Mouse (Mus musculus): ENCODE results near the gene Cd52. TPM values are rescaled to one million over a fixed set of nuclear protein-coding genes. Genes with fewer than 3 reads are reported as not detected.
"Not testable (repeated sequence)": the region's sequence is repeated elsewhere in the genome, so short reads cannot be mapped to it uniquely, and the experiment has no call there.

Gene Cd52
- 7.6 and 7.7 TPM in 2 replicates for polyA plus RNA-seq (2015; fragmentation: Nextera tagmentation; extraction: Ambion mirVana)

DNA sequence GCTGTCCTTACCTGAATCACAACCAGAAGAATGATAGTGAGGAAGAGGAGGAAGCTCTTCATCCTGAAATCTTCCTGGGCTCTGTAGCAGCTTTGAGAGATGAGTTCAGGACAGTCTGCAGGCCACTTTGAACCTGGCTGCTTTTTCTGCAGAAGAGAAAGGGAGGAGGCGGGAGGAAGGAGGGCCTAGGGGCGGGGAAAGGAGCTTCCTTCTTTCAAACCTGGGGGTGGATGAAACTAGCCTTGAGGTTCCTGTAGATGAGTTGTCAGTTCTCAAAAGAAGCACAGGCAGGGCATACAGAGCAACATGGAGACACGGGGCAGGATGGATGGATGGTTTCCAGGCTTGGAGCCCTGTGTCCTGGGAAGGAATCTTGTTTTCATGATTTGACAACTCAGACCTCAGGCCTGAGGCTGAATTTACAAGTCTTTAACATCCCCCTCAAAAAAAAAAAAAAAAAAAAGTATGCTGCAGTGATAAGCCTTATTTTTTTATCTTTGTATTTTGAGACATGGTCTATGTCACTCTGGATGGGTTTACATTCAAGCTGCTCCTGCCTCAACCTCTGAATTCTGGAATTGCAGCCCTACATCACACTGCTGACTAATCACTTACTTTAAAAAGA lies at the start of gene Cd52:
Gene Cd52, minus strand, starts transcription at position 160 of the 625 bp plus-strand sequence.
- H3K4me1 ChIP-seq: no peaks in the 10 kb centered on the region; the same call in 1 of the 2 replicates
- no peak within 1 kb of the TSS for H3K27ac ChIP-seq (replicated peaks)
- H3K4me2 ChIP-seq: no peak within 1 kb of the TSS
- no peaks in the 10 kb centered on the region for H3K9me3 ChIP-seq
- WGBS: 56% methylated on average over 3 of the region's 3 CpGs
- H3K27me3 ChIP-seq (replicated peaks): no peaks in the 10 kb centered on the region
- H3K9ac ChIP-seq: no peak within 1 kb of the TSS
- no peaks in the 10 kb centered on the region for H3K36me3 ChIP-seq
- no peak for ATAC-seq (ENCODE audit: extremely low read depth, insufficient number of reproducible peaks, low FRiP score, low TSS enrichment)
- no peak within 1 kb of the TSS for H3K4me3 ChIP-seq

DNA sequence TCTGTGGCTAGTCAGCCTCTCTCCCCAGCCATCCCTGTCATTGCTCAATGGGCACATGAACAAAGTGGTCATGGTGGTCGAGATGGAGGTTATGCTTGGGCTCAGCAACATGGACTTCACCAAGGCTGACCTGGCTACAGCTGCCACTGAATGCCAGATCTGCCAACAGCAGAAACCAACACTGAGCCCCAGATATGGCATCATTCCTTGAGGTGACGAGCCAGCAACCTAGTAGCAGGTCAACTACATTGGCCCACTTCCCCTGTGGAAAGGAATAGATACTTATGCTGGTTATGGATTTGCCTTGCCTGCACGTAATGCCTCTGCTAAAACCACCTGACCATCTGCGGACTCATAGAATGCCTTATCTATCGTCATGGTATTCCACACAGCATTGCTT lies 49.4 kb upstream of the Cd52 start:
- ATAC-seq (ENCODE audit: extremely low read depth, insufficient number of reproducible peaks, low FRiP score, low TSS enrichment); H3K27me3 ChIP-seq (replicated peaks); H3K9ac ChIP-seq; H3K4me1 ChIP-seq; H3K4me3 ChIP-seq; H3K27ac ChIP-seq (replicated peaks); H3K4me2 ChIP-seq; H3K9me3 ChIP-seq: not testable (repeated sequence)
- H3K36me3 ChIP-seq: peaks cover 67% of the 10 kb centered on the region
- 87% methylated on average over 5 of the region's 5 CpGs for WGBS

DNA sequence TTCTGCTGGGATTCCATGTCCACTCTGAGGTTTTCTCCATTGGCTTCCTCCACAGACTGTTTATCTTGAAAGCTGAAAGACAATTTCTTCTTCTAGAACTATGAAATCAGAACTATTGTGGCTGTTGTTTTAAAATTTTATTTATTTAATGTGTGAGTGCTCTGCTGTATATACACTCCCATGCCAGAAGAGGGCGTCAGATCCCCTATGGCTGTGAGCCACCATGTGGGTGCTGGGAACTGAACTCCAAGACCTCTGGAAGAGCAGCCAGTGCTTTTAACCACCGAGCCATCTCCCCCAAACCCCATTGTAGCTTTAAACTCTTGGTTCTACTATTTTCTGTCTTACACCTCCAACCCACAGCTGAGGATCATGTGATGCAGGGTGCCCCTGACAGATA lies 44.0 kb upstream of the Cd52 start:
- no peak for ATAC-seq (ENCODE audit: extremely low read depth, insufficient number of reproducible peaks, low FRiP score, low TSS enrichment)
- WGBS: 87% methylated on average over 2 of the region's 2 CpGs
- Histone ChIP-seq H3K9ac (no peak overlapping the region), H3K4me1 (peaks cover 19% of the 10 kb centered on the region), H3K27ac (replicated peaks) (no peak overlapping the region), H3K4me3 (no peak overlapping the region), H3K36me3 (peaks cover 51% of the 10 kb centered on the region), H3K4me2 (no peak overlapping the region), H3K27me3 (replicated peaks) (no peaks in the 10 kb centered on the region), H3K9me3 (no peaks in the 10 kb centered on the region)

DNA sequence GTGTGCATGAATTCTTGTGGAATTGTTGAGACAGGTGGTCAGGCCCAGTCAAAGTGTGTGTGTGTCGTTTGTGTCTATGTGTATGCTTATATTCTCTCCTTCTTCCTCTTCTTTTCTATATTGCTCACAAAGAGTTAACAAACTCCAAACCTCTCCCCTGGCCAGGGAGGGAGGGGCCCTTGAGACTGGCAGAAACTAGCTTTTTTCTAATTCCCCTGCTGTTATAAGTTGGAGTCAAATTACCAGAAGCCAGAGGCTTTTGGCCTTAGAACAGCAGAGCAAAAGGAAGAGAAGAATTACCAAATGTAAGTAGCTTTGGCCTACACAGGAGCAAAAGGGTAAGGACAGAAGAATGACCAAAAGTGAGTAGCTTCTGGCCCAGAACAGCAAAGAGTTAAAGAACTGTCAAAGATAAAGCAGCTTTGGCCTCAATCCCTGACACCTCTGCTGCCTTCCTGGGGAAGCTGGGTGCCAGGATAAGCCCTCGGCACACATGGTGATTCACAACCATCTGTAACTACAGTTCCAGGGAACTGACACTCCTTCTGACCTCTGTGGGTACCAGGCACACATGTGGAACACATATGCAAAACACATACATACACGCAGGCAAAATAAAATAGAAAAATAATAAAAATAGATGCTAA lies 41.5 kb upstream of the Cd52 start:
- ATAC-seq (ENCODE audit: extremely low read depth, insufficient number of reproducible peaks, low FRiP score, low TSS enrichment): no peak
- H3K9me3 ChIP-seq: no peaks in the 10 kb centered on the region
- H3K4me3 ChIP-seq: no peak overlapping the region
- WGBS: 26% methylated on average over 3 of the region's 3 CpGs
- no peak overlapping the region for H3K4me2 ChIP-seq
- no peak overlapping the region for H3K9ac ChIP-seq
- no peak overlapping the region for H3K27ac ChIP-seq (replicated peaks)
- H3K27me3 ChIP-seq (replicated peaks): no peaks in the 10 kb centered on the region
- H3K36me3 ChIP-seq: peaks cover 43% of the 10 kb centered on the region
- H3K4me1 ChIP-seq: peaks cover 24% of the 10 kb centered on the region

DNA sequence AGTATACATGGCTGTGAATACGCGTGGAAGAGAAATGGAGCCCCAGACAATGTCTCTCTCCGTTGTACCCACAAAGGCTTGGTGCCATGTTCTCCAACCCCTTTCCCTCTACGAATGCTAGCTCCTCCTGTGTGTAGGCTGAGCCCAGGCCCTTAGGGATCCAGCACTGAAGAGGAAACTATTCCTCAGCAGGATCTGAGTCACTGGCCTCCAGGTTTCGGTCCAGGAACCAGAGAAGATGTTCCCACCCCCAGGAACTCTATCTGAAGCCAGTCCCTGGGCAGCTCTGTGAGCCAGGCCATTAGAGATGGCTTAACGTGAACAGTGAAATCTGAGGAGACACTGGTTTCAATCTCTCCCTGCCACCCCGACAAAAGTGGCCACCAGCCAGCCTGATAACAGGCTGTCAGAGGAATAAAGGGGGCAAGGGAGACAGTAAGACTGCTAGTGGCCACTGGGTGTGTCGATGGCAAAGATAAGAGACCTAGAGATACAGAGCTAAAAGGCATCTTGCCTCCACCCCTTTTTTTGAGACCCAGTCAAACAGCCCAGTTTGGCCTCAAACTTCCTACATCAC lies 37.7 kb upstream of the Cd52 start:
- no peak overlapping the region for H3K27ac ChIP-seq (replicated peaks)
- H3K4me1 ChIP-seq: peaks cover 46% of the 10 kb centered on the region
- ATAC-seq (ENCODE audit: extremely low read depth, insufficient number of reproducible peaks, low FRiP score, low TSS enrichment): no peak

DNA sequence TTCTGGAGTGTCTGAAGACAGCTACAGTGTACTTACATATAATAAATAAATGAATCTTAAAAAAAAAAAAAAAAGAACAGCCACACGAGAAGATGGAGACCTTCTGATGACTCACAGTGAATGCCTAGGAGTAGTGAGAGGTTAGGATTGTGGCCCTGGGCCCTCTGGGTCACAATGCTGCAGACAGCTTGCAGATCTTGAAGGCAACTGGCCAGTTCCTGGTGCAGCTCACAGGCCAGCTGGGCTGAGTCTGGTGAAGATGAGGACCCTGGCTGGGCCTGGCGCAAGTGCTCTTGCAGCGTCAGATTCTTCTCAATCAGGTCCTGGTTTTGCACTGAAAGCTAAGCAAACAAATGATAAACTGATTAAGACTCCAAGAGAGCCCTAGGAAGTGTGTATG lies 37.2 kb upstream of the Cd52 start:
- Histone ChIP-seq H3K36me3 (peaks cover 32% of the 10 kb centered on the region), H3K27me3 (replicated peaks) (no peaks in the 10 kb centered on the region), H3K4me3 (no peak overlapping the region), H3K4me2 (no peak overlapping the region), H3K4me1 (peaks cover 46% of the 10 kb centered on the region), H3K9ac (no peak overlapping the region), H3K27ac (replicated peaks) (no peak overlapping the region), H3K9me3 (no peaks in the 10 kb centered on the region)
- no peak for ATAC-seq (ENCODE audit: extremely low read depth, insufficient number of reproducible peaks, low FRiP score, low TSS enrichment)
- WGBS: 63% methylated on average over 3 of the region's 3 CpGs

More for the DNA sequence above, 37.7 kb upstream of the Cd52 start:
- Histone ChIP-seq H3K27me3 (replicated peaks) (no peaks in the 10 kb centered on the region), H3K9me3 (no peaks in the 10 kb centered on the region), H3K4me2 (no peak overlapping the region), H3K4me3 (no peak overlapping the region), H3K9ac (no peak overlapping the region), H3K36me3 (peaks cover 37% of the 10 kb centered on the region)
- WGBS: 51% methylated on average over 8 of the region's 8 CpGs

DNA sequence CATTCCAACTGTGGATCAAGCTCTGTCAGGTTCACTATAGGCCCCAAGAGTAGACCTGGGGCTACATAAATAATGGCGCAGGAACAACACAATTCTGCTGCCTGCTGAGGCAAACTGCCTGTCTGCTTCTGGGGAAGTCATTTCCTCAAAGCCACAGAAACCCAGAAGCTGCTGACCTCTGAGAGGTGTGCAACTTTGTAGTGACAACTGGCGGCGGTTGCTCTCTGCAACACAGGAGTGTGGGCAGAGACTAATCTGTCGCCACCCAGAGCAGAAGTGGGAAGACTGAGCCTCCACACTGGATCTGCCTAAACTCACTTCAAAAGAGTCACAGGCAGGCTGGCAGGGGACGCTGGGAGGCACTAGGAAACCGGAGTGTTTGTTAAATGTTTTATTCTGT lies 34.6 kb upstream of the Cd52 start:
- Histone ChIP-seq H3K4me2 (peak overlapping the region; percentile 88), H3K4me1 (peaks cover 40% of the 10 kb centered on the region), H3K9me3 (no peaks in the 10 kb centered on the region), H3K4me3 (peak overlapping the region; percentile 86), H3K27me3 (replicated peaks) (no peaks in the 10 kb centered on the region), H3K36me3 (peaks cover 23% of the 10 kb centered on the region), H3K9ac (peak overlapping the region; percentile 92), H3K27ac (replicated peaks) (peak overlapping the region; percentile 86)
- 22% methylated on average over 6 of the region's 6 CpGs for WGBS
- no peak for ATAC-seq (ENCODE audit: extremely low read depth, insufficient number of reproducible peaks, low FRiP score, low TSS enrichment)

DNA sequence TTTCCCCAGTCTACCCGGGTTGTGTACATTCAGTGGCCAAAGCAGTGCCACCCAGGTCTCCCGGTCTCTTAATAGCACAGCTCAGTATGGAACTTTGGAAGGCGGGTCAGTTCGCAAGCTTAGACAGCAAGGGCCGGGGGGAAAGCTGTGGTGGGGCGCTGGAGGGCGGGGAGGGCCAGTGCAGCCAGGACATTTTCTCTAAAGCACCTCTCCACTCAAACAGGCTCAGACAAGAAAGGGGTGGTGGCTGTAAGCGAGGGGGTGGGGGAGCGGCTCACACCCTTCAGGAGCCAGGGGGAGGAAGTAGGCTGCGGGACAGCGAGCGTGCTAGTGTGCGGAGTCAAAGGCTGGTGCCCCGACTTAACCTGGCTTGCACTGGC lies 34.1 kb upstream of the Cd52 start:
- peak; percentile 23; the same call in 1 of the 2 replicates for ATAC-seq (ENCODE audit: extremely low read depth, insufficient number of reproducible peaks, low FRiP score, low TSS enrichment)
- H3K4me3 ChIP-seq: peak overlapping the region; percentile 86
- H3K4me2 ChIP-seq: peak overlapping the region; percentile 88
- no peaks in the 10 kb centered on the region for H3K27me3 ChIP-seq (replicated peaks)
- H3K4me1 ChIP-seq: peaks cover 45% of the 10 kb centered on the region
- peaks cover 23% of the 10 kb centered on the region for H3K36me3 ChIP-seq
- no peaks in the 10 kb centered on the region for H3K9me3 ChIP-seq
- under 1% methylated on average over 14 of the region's 14 CpGs for WGBS
- peak overlapping the region; percentile 86 for H3K27ac ChIP-seq (replicated peaks)
- peak overlapping the region; percentile 92 for H3K9ac ChIP-seq

DNA sequence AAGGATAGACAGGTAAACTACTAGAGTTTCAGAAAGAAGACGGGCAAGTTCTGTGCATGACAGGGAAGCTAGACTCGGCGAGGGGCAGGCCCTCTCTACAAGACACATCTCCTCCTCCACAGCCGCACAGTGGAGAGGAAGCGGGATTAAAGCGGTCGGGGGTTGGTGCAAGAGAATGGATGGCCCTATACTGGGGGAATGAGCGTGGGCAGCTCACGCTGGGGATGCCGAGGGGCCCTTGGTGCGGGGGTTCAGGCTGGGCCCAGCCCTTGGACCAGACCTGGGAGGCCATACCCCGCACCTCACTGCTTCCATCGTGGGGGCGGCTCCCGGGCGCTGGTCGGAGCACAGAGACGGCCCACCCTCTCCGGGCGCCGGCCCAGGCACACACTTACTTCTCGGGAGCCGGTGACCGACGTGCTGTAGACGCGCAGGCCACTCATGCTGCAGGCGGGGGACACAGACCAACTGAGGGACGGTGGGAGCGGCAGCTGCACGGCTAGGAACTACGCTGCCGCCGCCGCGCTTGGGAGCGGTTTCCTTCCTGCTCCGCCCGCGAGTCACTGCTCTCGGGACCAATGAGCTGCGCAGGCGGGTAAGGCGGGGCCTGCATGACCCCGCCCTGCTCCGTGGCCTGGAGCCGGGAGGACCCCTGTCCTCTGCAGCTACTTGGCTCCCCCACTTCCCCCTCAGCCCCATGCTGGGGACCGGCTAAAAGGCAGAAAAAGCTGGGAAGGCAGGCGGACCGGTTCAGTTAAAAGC lies 33.5 kb upstream of the Cd52 start, which contains the start of gene Sh3bgrl3:
Gene Sh3bgrl3, minus strand, starts transcription at position 569 of the 762 bp plus-strand sequence.
- WGBS: 2% methylated on average over 45 of the region's 50 CpGs
- Histone ChIP-seq H3K4me1 (peaks cover 46% of the 10 kb centered on the region), H3K9ac (peak within 1 kb of the TSS; percentile 92), H3K36me3 (peaks cover 23% of the 10 kb centered on the region), H3K27me3 (replicated peaks) (no peaks in the 10 kb centered on the region), H3K4me2 (peak within 1 kb of the TSS; percentile 88), H3K27ac (replicated peaks) (peak within 1 kb of the TSS; percentile 86), H3K9me3 (no peaks in the 10 kb centered on the region), H3K4me3 (peak within 1 kb of the TSS; percentile 86)
- peak; percentile 80 for ATAC-seq (ENCODE audit: extremely low read depth, insufficient number of reproducible peaks, low FRiP score, low TSS enrichment)

DNA sequence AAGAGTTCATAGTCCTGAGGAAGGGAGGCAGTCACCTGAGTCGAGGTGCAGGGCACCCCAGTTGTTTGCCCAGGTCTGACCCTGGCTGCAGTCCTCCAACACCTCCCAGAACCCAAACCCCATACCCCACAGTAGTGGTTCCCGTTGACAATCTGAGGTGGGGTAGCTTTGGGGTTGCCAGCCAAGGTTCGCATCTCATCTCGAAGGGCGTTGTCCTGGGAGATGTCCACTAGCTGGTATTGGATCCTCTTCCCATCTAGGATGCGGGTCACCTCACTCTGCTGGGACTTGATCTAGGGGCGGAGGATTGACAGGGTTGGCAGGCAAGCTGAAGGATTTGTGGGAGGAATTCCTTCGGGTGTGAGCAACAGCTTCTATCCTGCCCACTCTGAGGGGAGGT lies 32.9 kb upstream of the Cd52 start:
- Histone ChIP-seq H3K27me3 (replicated peaks) (no peaks in the 10 kb centered on the region), H3K9me3 (no peaks in the 10 kb centered on the region), H3K9ac (peak overlapping the region; percentile 92), H3K4me2 (peak overlapping the region; percentile 88), H3K27ac (replicated peaks) (no peak overlapping the region), H3K4me3 (peak overlapping the region; percentile 86), H3K4me1 (peaks cover 44% of the 10 kb centered on the region), H3K36me3 (peaks cover 23% of the 10 kb centered on the region)
- no peak for ATAC-seq (ENCODE audit: extremely low read depth, insufficient number of reproducible peaks, low FRiP score, low TSS enrichment)
- WGBS: 50% methylated on average over 8 of the region's 8 CpGs

DNA sequence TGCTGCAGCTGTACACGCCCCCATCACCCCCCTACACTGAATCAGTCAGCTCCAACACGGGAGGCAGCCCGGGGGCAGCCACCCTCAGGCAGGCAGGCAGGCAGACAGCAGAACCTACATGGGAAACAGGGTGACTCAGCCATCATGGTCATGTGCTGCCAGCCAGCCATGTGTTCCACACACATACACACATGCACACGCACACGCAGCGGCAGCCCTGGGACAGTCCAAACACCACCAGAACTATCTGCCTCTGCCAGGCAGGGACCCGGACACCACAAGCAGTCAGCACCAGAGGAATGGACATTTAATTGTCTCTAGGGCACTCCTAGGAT lies 32.2 kb upstream of the Cd52 start:
- H3K36me3 ChIP-seq: peaks cover 19% of the 10 kb centered on the region
- no peak for ATAC-seq (ENCODE audit: extremely low read depth, insufficient number of reproducible peaks, low FRiP score, low TSS enrichment)
- H3K4me2 ChIP-seq: peak overlapping the region; percentile 88
- H3K4me1 ChIP-seq: peaks cover 41% of the 10 kb centered on the region
- peak overlapping the region; percentile 92 for H3K9ac ChIP-seq
- H3K27ac ChIP-seq (replicated peaks): no peak overlapping the region
- H3K9me3 ChIP-seq: no peaks in the 10 kb centered on the region
- 80% methylated on average over 7 of the region's 7 CpGs for WGBS
- H3K27me3 ChIP-seq (replicated peaks): no peaks in the 10 kb centered on the region
- peak overlapping the region; percentile 86 for H3K4me3 ChIP-seq
